Mouse (Mus musculus) heart, postnatal 14 days (tissue): Measurements from ENCODE around the gene Cox8b. TPM values are rescaled to one million over a fixed set of nuclear protein-coding genes. Genes with fewer than 3 reads are reported as not detected.

Experiments used
- DNase-seq, 2 experiments: peaks; one replicate each; pipeline ENCODE4 v3.0.0; 2021 to 2022
- intact Hi-C: fragments of 180-260 bp; cut with DNase I; formaldehyde crosslinking; loops from one replicate; pipeline ENCODE4 v1.15.1; 2025
- long read RNA-seq, 2 experiments: library from polyadenylated mRNA; stranded (forward); transcript quantifications; one replicate each; pipeline ENCODE4 v2.0.0; 2021
- total RNA-seq, 2 experiments: library from RNA; stranded (reverse); gene quantifications; 2 replicates each; pipeline ENCODE4 v1.2.3; 2021

Cox8b gene
- total RNA-seq, result 1,000 to 10,000 TPM; 2,004 to 2,091 TPM
- long read RNA-seq, experiment 1, transcript Cox8b-201 (2 exons, 360 nt), result major isoform, 406 of 426 reads
- long read RNA-seq, experiment 1, partial matches to known transcripts, result 11 of 426 reads
- long read RNA-seq, experiment 1, other reads (novel, unspliced or antisense), result 9 of 426 reads
- long read RNA-seq, experiment 2, transcript Cox8b-201 (2 exons, 360 nt), result major isoform, 633 of 643 reads
- long read RNA-seq, experiment 2, partial matches to known transcripts, result 5 of 643 reads
- long read RNA-seq, experiment 2, other reads (novel, unspliced or antisense), result 5 of 643 reads

DNA sequence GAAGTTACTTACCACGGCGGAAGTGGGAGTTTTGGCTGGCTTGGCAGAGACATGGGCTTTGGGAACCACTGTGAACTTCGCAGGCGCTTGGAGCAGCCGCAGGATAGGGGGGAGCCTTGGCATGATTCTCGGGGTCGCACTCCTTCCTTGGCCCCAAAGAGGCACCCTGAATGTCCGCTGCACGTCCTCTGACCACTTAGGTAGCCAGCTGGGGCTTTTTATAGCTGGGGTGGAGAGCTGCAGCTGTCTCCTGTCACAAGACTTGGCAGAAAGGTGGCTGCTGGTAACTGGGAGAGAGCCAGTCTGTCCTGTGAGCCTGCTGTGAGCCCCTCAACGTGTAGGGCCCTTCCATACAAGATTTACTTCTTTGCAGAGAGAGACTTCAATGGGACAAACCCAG, at the start of gene Cox8b:
TSS of gene Cox8b (minus strand) at position 227 of the 400 bp plus-strand sequence.
- DNase-seq, result peak; percentile 50 to 66
- intact Hi-C loops, result loop anchor here (2.0 kb wide), 1 partner anchor 17 kb away; the partner anchor contains the start of gene Sirt3

DNA sequence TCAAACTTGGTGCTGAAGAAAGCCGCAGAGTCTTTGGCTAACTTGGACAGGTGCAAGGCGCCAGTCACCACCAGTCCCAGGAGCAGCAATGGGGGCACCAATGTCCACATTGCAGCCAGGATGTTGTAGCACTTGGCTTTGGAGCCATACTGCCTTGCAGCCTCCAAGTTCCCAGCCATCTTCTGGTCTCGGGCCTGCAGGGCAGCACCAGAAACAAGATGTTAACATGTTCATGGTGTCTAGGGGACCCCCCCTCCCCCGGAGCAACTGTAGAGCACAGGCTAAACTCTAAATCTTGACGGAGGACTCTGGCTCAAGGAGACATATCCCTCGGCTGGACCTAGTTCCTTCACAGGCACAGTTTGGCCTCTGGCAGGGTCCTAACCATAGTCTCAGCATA, 49.0 kb upstream of the Cox8b start:
- intact Hi-C loops, result no loop called here
- no peak for DNase-seq

DNA sequence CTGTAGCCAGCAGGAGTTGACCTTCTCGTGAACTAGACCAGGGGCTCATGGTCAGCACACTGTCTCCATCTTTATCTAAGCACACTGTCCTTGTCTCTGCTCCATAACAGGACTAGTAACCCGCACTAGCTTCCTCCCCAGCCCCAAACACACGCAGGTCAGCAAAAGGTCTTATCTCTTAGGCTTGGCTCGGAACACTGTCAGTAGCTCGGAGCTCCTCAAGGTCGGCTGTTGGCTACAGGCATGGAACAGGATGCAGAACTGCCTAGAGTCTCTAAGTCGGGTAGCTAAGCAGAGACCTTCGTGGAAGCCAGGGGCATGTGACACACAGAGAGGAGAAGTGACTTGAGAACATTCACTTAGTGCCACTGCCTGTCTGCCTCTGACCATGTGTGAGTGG, 47.9 kb upstream of the Cox8b start:
- intact Hi-C loops, result no loop called here
- no peak for DNase-seq

DNA sequence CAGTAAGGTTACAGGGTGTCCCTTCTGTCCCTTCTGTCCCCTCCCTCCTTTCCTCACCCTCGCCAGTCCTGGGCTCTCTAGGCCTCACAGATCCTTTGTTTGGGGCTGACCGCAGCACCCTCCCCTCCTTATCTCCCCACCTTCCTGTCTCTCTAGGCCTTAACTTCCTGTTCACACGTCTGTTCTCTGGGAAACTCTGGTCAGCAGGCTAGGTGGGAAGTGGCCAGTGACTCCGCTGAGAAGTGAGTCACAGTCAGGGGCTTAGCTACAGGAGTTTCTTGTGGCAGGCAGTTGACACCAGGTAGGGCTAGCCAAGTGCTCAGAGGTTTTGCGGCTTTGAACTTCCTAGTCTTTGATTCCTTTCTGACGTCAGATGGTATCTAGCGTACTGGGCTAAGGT, 46.7 kb upstream of the Cox8b start:
- DNase-seq, result peak in 1 of 2 experiments; percentile 25
- intact Hi-C loops, result no loop called here

DNA sequence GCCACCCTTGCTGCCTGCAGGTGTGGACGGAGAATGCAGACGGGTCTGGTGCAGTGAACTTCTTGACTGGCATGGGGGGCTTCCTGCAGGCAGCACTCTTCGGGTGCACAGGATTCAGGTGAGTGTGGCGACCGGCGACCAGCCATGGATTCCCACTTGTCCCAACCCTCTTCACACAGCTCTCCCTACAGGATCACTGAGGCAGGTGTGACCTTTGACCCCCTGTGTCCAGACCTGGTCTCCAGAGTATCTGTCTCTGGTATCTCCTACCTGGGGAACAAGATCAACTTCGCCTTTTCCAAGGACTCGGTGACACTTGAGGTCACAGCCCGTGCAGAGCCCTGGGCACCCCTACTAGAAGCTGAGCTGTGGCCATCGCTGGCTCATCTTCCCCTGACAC, 46.1 kb upstream of the Cox8b start:
- intact Hi-C loops, result no loop called here
- DNase-seq, result no peak

DNA sequence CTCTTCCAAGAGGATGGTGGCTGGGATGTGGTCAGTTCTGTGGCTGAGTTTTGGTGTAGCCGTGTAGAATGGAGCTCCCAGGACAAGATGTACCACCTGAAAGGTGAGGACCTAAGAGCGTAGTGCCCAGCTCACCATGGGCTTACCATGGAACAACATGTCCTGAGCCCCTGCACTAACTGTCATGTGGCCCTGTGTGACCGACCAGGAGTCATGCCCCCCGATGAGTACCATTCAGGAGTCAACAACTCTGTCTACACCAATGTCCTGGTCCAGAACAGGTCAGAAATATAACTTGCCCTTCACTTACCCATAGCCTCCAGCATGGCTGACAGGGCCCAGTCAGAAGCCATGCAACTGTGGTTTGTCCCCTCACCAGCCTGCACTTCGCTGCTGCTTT, 45.0 kb upstream of the Cox8b start:
- no peak for DNase-seq
- intact Hi-C loops, result no loop called here

DNA sequence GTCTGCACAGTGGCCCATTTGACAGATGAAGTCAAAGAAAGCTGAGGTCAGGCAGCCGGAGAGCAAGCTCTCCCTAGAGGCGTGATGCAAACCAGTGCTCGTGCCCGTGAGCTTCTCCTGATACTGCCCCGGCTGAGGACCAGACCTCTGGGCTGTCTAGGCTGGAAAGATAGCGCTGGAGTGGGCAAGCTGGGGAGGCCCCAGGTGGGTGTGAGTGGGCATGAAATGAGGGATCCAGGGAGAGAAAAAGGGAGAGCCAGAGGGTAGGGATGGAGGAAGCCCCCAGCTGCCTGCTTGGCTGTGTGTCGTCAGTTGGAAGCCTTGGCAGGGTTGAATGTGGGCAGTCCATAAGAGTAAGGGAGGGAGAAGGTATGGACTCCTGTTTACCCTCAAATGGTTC, 44.0 kb upstream of the Cox8b start:
- no peak for DNase-seq
- intact Hi-C loops, result no loop called here

DNA sequence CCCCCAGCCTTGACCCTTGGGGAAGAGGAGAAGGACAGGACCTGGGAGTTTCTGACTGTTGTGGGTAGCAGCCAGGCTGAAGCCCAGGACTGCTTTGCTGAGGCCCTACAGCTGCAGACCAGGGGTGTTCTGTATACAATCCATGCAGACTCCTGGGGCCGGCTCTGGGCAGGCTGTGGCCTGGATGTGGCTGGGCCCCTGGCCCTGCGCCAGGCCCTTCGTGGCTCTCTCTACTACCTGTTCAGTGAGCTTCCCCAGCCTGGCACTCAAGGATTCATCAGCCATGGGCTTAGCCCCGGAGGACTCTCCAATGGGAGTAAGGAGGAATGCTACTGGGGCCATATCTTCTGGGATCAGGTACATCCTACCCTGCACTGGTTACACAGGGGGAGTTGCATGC, 43.1 kb upstream of the Cox8b start:
- no peak for DNase-seq
- intact Hi-C loops, result no loop called here

DNA sequence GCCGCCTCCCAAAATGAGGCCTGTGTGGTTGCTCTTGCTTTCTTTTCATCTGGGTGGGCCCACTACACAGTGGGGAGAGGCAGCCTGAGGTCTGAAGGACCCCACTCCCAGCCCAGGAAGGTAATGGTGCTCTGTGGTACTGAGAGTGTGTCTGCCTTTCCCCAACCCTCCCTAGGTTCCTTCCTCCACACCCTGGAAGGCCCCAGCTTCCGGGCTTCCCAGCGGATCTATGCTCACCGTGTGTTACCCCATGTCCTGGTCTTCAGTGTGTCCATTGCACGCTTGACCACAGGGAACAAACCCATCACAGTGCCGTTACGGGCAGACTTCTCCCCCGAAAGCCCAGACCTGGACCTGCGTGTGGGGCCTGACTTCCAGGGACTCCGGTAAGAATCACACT, 42.6 kb upstream of the Cox8b start:
- DNase-seq, result no peak
- intact Hi-C loops, result no loop called here

DNA sequence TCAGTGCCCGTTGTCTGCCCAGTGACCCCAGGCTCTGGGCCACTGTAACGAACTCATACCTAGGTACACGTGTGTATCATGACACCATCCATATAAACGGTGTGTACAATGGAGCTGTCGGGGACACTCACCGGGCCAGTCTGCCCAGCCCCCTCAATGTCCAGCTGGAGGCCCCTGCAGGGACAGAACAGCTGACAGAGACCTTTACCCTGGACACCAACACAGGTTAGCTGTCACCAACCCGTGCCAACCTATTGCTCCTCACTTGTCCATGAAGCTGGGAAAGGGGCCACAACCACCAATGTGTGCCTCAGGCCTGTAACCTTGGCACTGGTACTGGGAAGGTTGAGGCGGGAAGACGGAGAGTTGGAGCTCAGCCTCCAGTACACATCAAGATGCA, 42.1 kb upstream of the Cox8b start:
- intact Hi-C loops, result no loop called here
- DNase-seq, result no peak

DNA sequence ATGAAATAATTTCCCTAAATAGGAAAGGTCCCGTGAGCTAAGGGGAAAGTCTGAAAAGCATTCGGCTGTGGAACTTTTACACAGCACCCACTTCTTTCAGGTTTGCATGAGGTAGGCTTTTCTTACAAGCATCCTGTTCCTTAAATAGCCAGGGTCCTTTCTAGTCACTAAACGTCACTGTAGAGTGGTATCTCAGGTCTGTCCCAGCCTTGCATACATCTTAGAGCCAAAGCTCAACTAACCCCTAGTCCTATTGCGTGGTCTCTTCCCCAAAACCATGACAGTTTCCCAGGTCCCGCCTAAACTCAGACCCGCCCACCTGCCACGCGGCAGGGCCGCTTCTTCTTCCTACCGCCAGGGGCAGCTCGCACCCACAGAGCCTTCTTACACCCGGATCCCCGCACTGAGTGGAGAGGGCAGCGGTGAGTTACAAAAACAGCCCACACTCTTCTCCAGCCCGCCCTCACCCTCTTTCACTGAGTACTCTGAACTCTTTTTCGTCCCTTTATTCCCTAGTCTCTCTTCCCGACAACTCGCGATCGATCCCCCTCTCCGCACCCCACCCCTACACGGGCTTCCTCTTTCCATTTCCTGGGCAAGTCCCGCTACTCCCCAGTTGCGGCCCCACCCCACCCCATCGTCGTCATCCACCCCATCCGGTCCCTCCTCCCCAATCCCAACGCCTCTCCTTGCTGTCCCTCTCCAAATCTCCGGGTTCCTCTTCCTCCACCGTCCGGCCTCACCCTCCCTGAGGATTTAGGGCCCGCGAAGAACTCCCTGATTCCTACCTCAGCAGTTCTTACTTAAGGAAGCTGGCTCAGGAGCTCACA, 41.2 kb upstream of the Cox8b start, which contains the start of gene Pgghg:
TSS of gene Pgghg (plus strand) at position 170 of the 830 bp plus-strand sequence.
- peak; percentile 87 for DNase-seq
- intact Hi-C loops, result loop anchor here (1.0 to 2.0 kb wide), 3 partner anchors 13 to 107 kb away; partner anchors contain the start of genes Bet1l, Gm45717, Gm45785 and Ifitm2

DNA sequence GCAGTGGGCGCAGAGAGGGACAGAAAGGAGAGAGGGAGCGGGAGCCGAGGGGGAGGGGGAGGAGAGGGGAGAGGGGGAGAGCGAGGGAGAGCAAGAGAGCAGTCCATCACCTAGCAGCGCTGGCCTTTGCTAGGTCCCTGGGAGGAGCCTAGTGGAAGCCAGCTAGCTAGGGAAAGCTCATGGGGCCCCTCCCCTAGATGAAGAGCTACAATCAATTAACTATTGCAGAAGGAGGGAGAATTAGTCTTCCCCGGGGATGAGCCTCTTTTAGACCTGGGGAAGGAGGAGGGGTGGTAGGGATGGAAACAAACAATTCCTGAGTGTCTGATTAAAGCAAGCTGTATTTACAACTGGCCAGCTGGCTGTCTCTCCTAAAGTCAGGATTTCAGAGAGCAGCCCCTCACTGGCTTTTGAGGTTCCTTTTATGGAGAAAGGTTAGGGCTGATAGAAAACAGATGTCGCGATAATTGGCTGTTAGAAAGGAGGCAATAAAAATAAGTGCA, 39.5 kb upstream of the Cox8b start:
- DNase-seq, result peak in 1 of 2 experiments; percentile 28
- intact Hi-C loops, result loop anchor here (2.0 kb wide), 3 partner anchors 15 to 83 kb away; partner anchors contain the start of genes Bet1l, Gm45717, Gm45785 and Ifitm2

DNA sequence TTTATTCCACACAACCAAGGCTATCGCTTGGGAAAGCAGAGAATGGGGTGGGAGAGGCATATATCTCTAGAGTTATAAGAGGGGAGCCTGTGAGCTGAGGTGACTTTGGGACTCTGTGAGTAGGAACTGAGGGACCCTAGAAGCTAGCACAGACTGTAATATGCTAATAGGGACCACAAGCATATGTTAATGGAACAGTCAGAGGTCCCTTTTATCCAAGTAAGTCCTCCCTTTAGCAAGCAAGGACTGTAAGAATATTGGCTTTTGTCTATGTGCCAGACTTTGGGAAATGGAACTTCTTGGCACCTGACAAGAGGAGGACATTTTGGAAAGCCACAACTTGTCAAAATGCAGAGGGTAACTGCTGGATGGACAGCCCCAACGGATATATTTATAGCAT, 38.6 kb upstream of the Cox8b start:
- no peak for DNase-seq
- intact Hi-C loops, result loop anchor here (2.0 kb wide), 1 partner anchor 30 kb away; no protein-coding TSS in a partner anchor

DNA sequence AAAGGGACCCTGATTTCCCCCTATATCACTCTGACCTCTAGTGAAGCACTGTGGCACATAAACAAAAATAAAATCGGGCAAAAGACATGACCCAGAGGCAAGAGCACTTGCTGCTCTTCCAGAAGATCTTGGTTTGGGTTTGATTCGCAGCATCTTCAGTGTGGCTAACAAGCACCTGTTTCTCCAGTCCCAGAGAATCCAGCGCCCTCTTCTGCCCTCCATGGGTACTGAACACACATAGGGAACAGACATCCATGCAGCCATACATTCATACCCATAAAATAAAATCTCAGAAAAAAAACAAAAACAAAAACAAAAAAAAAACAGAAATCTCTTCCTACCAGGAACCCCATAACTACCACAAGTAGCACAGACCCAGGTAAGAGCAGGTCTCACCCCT, 38.2 kb upstream of the Cox8b start:
- intact Hi-C loops, result loop anchor here (2.0 kb wide), 1 partner anchor 30 kb away; no protein-coding TSS in a partner anchor

DNA sequence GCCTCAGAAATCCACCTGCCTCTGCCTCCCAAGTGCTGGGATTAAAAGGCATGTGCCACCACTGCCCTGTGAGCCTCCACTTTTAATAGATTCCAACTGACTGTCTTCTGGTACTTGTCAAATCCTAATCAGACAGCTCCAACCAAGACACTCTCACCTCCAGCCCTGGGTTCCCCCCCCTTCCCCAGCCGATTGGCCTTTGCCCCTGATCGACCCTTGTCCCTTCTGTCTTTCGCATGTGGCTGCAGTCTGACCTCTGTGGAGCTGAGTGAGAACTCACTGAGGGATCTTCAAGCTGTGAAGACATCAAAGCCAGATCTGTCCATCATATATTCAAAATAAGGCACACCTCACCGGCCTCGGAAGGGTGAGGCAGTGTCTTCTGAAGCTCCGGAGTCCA, 26.9 kb upstream of the Cox8b start:
- intact Hi-C loops, result no loop called here
- DNase-seq, result no peak

More for the DNA sequence above, 38.2 kb upstream of the Cox8b start:
- no peak for DNase-seq

DNA sequence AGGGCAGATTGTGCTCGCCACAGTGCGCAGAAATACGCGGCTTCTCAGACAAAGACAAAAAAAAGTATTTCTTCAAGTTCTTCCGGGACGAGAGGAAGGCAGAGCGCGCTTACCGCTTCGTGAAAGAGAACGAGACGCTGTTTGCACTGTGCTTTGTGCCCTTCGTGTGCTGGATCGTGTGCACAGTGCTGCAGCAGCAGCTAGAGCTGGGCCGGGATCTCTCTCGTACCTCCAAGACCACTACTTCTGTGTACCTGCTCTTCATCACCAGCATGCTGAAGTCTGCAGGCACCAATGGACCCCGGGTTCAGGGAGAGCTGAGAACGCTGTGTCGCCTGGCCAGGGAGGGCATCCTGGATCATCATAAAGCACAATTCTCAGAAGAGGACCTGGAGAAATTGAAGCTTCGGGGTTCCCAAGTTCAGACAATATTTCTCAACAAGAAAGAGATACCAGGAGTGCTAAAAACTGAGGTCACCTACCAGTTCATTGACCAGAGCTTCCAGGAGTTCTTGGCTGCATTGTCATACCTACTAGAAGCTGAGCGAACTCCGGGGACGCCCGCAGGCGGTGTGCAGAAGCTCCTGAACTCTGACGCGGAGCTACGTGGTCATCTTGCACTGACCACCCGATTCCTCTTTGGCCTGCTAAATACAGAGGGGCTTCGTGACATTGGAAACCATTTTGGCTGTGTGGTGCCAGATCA, 23.0 kb upstream of the Cox8b start:
- intact Hi-C loops, result no loop called here
- DNase-seq, result no peak

DNA sequence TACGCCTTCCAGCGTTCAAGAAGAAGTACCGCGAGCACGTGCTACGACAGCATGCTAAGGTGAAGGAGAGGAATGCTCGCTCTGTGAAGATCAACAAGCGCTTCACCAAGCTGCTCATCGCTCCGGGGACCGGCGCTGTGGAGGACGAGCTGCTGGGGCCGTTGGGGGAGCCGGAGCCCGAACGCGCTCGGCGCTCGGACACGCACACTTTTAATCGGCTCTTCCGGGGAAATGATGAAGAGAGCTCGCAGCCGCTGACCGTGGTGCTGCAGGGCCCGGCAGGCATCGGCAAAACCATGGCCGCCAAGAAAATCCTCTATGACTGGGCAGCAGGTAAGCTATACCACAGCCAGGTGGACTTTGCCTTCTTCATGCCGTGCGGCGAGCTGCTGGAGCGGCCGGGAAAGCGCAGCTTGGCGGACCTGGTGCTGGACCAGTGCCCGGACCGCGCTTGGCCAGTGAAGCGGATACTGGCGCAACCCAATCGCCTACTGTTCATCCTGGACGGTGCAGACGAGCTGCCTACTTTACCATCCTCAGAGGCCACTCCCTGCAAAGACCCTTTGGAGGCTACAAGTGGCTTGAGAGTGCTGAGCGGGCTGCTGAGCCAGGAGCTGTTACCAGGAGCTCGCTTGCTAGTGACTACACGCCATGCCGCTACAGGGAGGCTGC, 22.3 kb upstream of the Cox8b start:
- intact Hi-C loops, result no loop called here
- DNase-seq, result peak; percentile 62 to 64

DNA sequence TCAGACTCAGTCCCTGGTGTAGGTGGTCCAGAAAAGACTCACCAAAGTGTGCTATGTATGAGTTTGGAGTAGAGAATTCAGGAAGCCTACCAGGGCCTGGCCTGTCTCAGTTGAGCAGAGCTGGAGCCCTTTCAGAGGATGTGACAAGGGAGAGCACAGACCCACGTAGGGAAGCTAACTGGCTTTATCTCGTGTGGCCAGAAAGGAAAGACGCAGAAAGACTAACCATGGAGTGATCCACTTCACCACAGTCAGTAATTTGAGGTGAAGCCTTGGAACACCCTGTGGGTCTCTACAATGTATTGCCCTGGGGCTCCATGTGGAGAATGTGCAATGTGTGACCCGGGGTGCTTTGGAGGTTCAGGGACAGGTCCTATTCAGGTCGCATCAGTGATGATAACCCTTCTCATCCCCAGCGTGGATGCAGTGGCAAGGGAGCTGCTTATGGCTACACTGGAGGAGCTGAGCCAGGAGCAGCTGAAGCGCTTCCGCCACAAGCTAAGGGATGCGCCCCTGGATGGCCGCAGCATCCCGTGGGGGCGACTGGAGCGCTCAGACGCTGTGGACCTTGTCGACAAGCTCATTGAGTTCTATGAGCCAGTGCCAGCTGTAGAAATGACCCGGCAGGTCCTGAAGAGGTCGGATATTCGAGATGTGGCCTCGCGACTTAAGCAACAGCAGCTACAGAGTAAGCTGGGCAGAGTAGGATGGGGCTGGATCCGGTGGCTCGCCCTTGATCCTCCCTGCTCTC, 21.2 kb upstream of the Cox8b start:
- intact Hi-C loops, result no loop called here
- no peak for DNase-seq

DNA sequence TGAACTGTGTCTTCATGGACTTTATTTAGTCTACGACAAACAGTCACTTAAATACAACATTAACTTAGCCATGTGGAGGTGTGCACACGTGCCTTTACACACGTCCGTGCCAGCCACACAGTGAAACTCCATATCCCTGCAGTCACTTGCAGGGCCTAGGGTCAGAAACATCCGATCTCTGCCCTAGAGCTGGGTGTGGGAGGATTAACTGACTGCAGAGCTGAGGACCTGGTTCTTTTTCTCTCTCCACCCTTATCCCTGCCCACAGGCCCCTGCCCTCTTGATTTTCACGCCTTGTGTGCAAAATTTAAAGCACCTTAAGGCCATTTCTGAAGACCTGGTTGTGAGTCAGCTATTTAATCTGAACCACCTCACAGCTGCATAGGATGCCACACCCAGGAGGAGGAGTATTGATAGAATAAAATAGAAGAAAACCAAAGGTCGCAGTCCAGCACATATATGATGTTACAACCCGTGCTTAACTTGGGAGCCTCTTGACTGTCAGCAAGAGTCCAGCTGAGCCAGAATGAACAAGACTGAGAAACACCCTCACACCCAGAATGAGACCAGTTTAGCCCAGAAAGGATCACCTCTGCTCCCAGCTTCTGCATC, 20.3 kb upstream of the Cox8b start, which contains the start of gene Nlrp6:
TSS of gene Nlrp6 (plus strand) at position 485 of the 612 bp plus-strand sequence.
- intact Hi-C loops, result no loop called here
- no peak for DNase-seq
